Mouse (Mus musculus) lung, embryonic 16.5 days (tissue): ENCODE data around the gene Uqcr10. TPM values are rescaled to one million over a fixed set of nuclear protein-coding genes. Genes with fewer than 3 reads are reported as not detected.

Experiments
- polyA plus RNA-seq: library from polyadenylated mRNA; unstranded; fragments of >200 nt; fragmentation: Nextera tagmentation; extraction: Ambion mirVana; gene quantifications from 2 replicates; pipeline ENCODE4 v1.2.1, GENCODE M21; 2015

The Uqcr10 gene
- polyA plus RNA-seq, 1 experiment from 2014 or later: 806 TPM

Other genes starting within 250 kb of the Uqcr10 start
- 26.1 and 27.4 TPM in 2 replicates for gene Mtmr3, start 109.5 kb downstream of the Uqcr10 start, polyA plus RNA-seq
- gene Gm11032, start 84.3 kb downstream of the Uqcr10 start, polyA plus RNA-seq: not detected in 2 replicates
- gene Ascc2, start 66.6 kb downstream of the Uqcr10 start, polyA plus RNA-seq: 34.1 and 35.9 TPM in 2 replicates
- gene Zmat5, start 336 bp upstream of the Uqcr10 start, polyA plus RNA-seq: 76.5 and 80.0 TPM in 2 replicates
- 0.14 and 0.28 TPM in 2 replicates for gene Cabp7, start 42.4 kb upstream of the Uqcr10 start, polyA plus RNA-seq
- 40.1 and 41.6 TPM in 2 replicates for gene Nf2, start 145.2 kb upstream of the Uqcr10 start, polyA plus RNA-seq
- gene Nipsnap1, start 169.6 kb upstream of the Uqcr10 start, polyA plus RNA-seq: 30.1 and 31.5 TPM in 2 replicates
- gene Thoc5, start 191.0 kb upstream of the Uqcr10 start, polyA plus RNA-seq: 29.6 and 30.7 TPM in 2 replicates
- 0.26 TPM in 2 replicates for gene Nefh, start 243.7 kb upstream of the Uqcr10 start, polyA plus RNA-seq